ENCODE assay signal across 9 mouse cellular contexts in the genomic region with DNA sequence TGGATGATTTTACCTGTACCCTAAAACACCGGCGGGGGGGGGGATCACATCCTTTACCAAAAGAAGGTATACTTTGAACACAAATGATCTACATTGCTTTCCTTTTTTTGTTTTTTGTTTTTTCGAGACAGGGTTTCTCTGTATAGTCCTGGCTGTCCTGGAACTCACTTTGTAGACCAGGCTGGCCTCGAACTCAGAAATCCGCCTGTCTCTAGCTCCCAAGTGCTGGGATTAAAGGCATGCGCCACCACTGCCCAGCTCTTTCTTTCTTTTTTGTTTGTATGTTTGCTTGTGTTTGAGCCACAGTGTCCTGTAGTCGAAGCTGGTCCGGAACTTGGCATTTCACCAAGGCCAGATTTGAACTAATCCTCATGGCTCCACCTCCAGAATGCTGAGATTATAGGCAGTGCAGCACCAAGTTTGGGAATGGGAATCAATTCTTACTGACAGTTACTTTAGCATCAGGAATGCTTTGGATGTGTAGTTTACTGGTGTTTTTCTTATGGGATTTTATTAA. TPM values are rescaled to one million over a fixed set of nuclear protein-coding genes. Genes with fewer than 3 reads are reported as not detected.
DNase-seq lines count a peak whose midpoint lies in the region; ATAC-seq and TF ChIP-seq lines count a peak whose summit lies in the region.
"Had no signal": no experiment of that assay in that cellular context is flagged by ENCODE, and none has a peak within 500 bp of the region (broad histone marks: within the 10 kb centered on the region; RNA-seq: fewer than 3 reads in every experiment).

No protein-coding gene starts in this region.

- WGBS in hindbrain, embryonic 13.5 days, result 41% methylated on average over 8 of the region's 8 CpGs
- 57% methylated on average over 8 of the region's 8 CpGs for WGBS in limb, embryonic 14.5 days

- no peak overlapping the region for H3ac ChIP-seq in myocyte (ENCODE audit: control insufficient read depth, insufficient read length)

- no peak for TF ChIP-seq EP300 in ES-Bruce4 (IDR thresholded peaks at IDR 0.05; ENCODE audit: insufficient read depth, low read depth, low read length)

- H3K36me3 ChIP-seq in ES-Bruce4 (ENCODE audit: control insufficient read depth, insufficient read depth, low read length, poor library complexity, severe bottlenecking) (no peaks in the 10 kb centered on the region), myocyte (ENCODE audit: control insufficient read depth, insufficient read depth) (no peaks in the 10 kb centered on the region)
- no peaks in the 10 kb centered on the region for H3K36me3 ChIP-seq in hindbrain, embryonic 13.5 days
- no peaks in the 10 kb centered on the region for H3K36me3 ChIP-seq in limb, embryonic 14.5 days (ENCODE audit: control insufficient read depth, insufficient read depth, low read length)

- H3K4me2 ChIP-seq in hindbrain, embryonic 13.5 days, result peak overlapping the region; percentile 42
- peak overlapping the region; percentile 44 for H3K4me2 ChIP-seq in limb, embryonic 14.5 days (replicated peaks; ENCODE audit: low read depth, low read length, severe bottlenecking)
- H3K4me2 ChIP-seq in myocyte (ENCODE audit: low read depth), result peak overlapping the region; percentile 67

- H3K9ac ChIP-seq in ES-Bruce4 (ENCODE audit: low read depth, poor library complexity, severe bottlenecking), result peak overlapping the region; percentile 58
- peak overlapping the region; percentile 63 for H3K9ac ChIP-seq in hindbrain, embryonic 13.5 days
- H3K9ac ChIP-seq in limb, embryonic 14.5 days (ENCODE audit: low read depth, low read length, severe bottlenecking), result peak overlapping the region; percentile 48

- no peaks in the 10 kb centered on the region for H3K27me3 ChIP-seq in ES-Bruce4 (ENCODE audit: control insufficient read depth, insufficient read depth, low read length, poor library complexity, severe bottlenecking)
- H3K27me3 ChIP-seq in hindbrain, embryonic 13.5 days, result no peaks in the 10 kb centered on the region
- H3K27me3 ChIP-seq in limb, embryonic 14.5 days (ENCODE audit: control insufficient read depth, insufficient read depth, low read length), result no peaks in the 10 kb centered on the region
- H3K27me3 ChIP-seq in myocyte (ENCODE audit: control insufficient read depth, insufficient read depth, insufficient read length), result no peaks in the 10 kb centered on the region
- H3K27me3 ChIP-seq: Patski had no signal

- peaks cover 10% of the 10 kb centered on the region for H3K79me2 ChIP-seq in myocyte (ENCODE audit: control insufficient read depth, insufficient read depth)

- H3K27ac ChIP-seq in ES-Bruce4 (ENCODE audit: insufficient read depth, low read length), result peak overlapping the region; percentile 74
- H3K27ac ChIP-seq in cortical plate, adult 2 months (ENCODE audit: insufficient read depth, low read length), result no peak overlapping the region
- no peak overlapping the region for H3K27ac ChIP-seq in hindbrain, embryonic 13.5 days
- peak overlapping the region; percentile 52 for H3K27ac ChIP-seq in limb, embryonic 14.5 days (replicated peaks; ENCODE audit: low read depth, low read length)

- DNase-seq in gastrocnemius, postnatal 10 days, result peak; percentile 23
- DNase-seq in gastrocnemius, postnatal 25 days, result no peak
- DNase-seq in limb, embryonic 14.5 days (ENCODE audit: low spot score), result no peak
- no peak for DNase-seq in urinary bladder, postnatal 10 days (ENCODE audit: low spot score)

- H3K4me3 ChIP-seq in ES-Bruce4 (ENCODE audit: low read depth, low read length), result peak overlapping the region; percentile 83
- H3K4me3 ChIP-seq in cortical plate, adult 2 months (ENCODE audit: insufficient read depth, low read length), result peak overlapping the region; percentile 25
- peak overlapping the region; percentile 41 for H3K4me3 ChIP-seq in hindbrain, embryonic 13.5 days
- H3K4me3 ChIP-seq in limb, embryonic 14.5 days (replicated peaks; ENCODE audit: low read length), result peak overlapping the region; percentile 37
- peak overlapping the region; percentile 38 for H3K4me3 ChIP-seq in myocyte

- no peak for TF ChIP-seq CTCF in ES-Bruce4 (IDR thresholded peaks at IDR 0.05; ENCODE audit: low read depth, low read length)
- no peak for TF ChIP-seq CTCF in cortical plate, adult 2 months (IDR thresholded peaks at IDR 0.05; ENCODE audit: extremely low read depth, insufficient read depth, low read length)

- no peaks in the 10 kb centered on the region for H3K4me1 ChIP-seq in ES-Bruce4 (ENCODE audit: control insufficient read depth, insufficient read depth, low read length)
- H3K4me1 ChIP-seq in cortical plate, adult 2 months (ENCODE audit: control insufficient read depth, insufficient read depth, low read length), result no peaks in the 10 kb centered on the region; the same call in 1 of the 2 replicates
- H3K4me1 ChIP-seq in hindbrain, embryonic 13.5 days (replicated peaks), result peaks cover 7% of the 10 kb centered on the region
- H3K4me1 ChIP-seq in limb, embryonic 14.5 days (ENCODE audit: control insufficient read depth, insufficient read depth, low read length), result no peaks in the 10 kb centered on the region

- peak; percentile 8; the same call in 1 of the 2 replicates for ATAC-seq in hindbrain, embryonic 13.5 days (ENCODE audit: low FRiP score)
- ATAC-seq in limb, embryonic 14.5 days (ENCODE audit: low FRiP score, low read depth), result no peak

- TF ChIP-seq POLR2A in ES-Bruce4 (IDR thresholded peaks at IDR 0.05; ENCODE audit: insufficient read depth, low read length) (no peak), myocyte (IDR thresholded peaks at IDR 0.05; ENCODE audit: insufficient read length, low read depth) (no peak)
- no peak for TF ChIP-seq POLR2A in cortical plate, adult 2 months (IDR thresholded peaks at IDR 0.05; ENCODE audit: extremely low read depth, insufficient read depth, low read length)
- no peak for TF ChIP-seq POLR2A in limb, embryonic 14.5 days (IDR thresholded peaks at IDR 0.05; ENCODE audit: borderline replicate concordance, extremely low read depth, insufficient read depth, insufficient read length)

- H3K9me3 ChIP-seq in ES-Bruce4 (replicated peaks; ENCODE audit: control insufficient read depth, insufficient read depth, low read length, poor library complexity, severe bottlenecking), result no peaks in the 10 kb centered on the region
- no peaks in the 10 kb centered on the region for H3K9me3 ChIP-seq in hindbrain, embryonic 13.5 days
- no peaks in the 10 kb centered on the region for H3K9me3 ChIP-seq in limb, embryonic 14.5 days (ENCODE audit: control insufficient read depth, low read length)

TF ChIP-seq in myocyte, 11 proteins besides CTCF, POLR2A, EP300 and RAD21:
- no peak for TF ChIP-seq MYOD1 (IDR thresholded peaks at IDR 0.05; ENCODE audit: control insufficient read depth in 1 of 3, insufficient read length in 2 of 3, low read depth in 2 of 3)
- TF ChIP-seq POLR2AphosphoS2 (IDR thresholded peaks at IDR 0.05; ENCODE audit: insufficient read length, low read depth), result no peak
- no peak for TF ChIP-seq SRF (IDR thresholded peaks at IDR 0.05; ENCODE audit: control insufficient read depth, insufficient read length, low read depth)
- TF ChIP-seq MYOG (IDR thresholded peaks at IDR 0.05; ENCODE audit: control insufficient read depth in 1 of 3, insufficient read depth in 1 of 3, insufficient read length in 2 of 3, low read depth in 2 of 3), result no peak
- no peak for TF ChIP-seq USF1 (IDR thresholded peaks at IDR 0.05; ENCODE audit: low read depth)
- no peak for TF ChIP-seq REST (IDR thresholded peaks at IDR 0.05; ENCODE audit: insufficient read depth, insufficient read length)
- no peak for TF ChIP-seq E2F4 (IDR thresholded peaks at IDR 0.05; ENCODE audit: insufficient read depth)
- no peak for TF ChIP-seq TCF12 (IDR thresholded peaks at IDR 0.05; ENCODE audit: insufficient read depth, poor library complexity, severe bottlenecking)
- no peak for TF ChIP-seq TCF3 (IDR thresholded peaks at IDR 0.05; ENCODE audit: insufficient read length, low read depth)
- no peak for TF ChIP-seq CEBPB (IDR thresholded peaks at IDR 0.05; ENCODE audit: insufficient read depth, poor library complexity, severe bottlenecking)
- TF ChIP-seq MAX (IDR thresholded peaks at IDR 0.05; ENCODE audit: low read depth), result no peak

RNA-seq across cellular contexts. Expression of a gene that starts 0.5 kb away (rescaled TPM):
- total RNA-seq in gastrocnemius, postnatal 10 days (2021), result 1 to 10 TPM; 6.0 to 6.1 TPM
- total RNA-seq in gastrocnemius, postnatal 25 days (2021), result 1 to 10 TPM; 4.6 to 6.3 TPM
- polyA plus RNA-seq in ES-Bruce4 (2011; ENCODE audit: insufficient read depth, insufficient read length, low read depth, missing spikeins), result 35.7 and 45.4 TPM in 2 replicates
- 38.7 and 39.4 TPM in 2 replicates for polyA plus RNA-seq in cortical plate, adult 2 months (2012; rRNA removed)
- polyA plus RNA-seq in hindbrain, embryonic 13.5 days (2015; fragmentation: Nextera tagmentation; extraction: Ambion mirVana), result 69.8 and 73.6 TPM in 2 replicates
- 29.3 and 36.2 TPM in 2 replicates for polyA plus RNA-seq in limb, embryonic 14.5 days (2012; rRNA removed)
- polyA plus RNA-seq in limb, embryonic 14.5 days (2014; fragmentation: Nextera tagmentation; extraction: Ambion mirVana), result 35.4 and 47.6 TPM in 2 replicates
- polyA plus RNA-seq in myocyte (2012; fragmentation: generic; extraction: Trizol), result 5.9 TPM

Comparison
In these comparisons a context has a peak if more than half of its experiments do, and no peak if none do; other contexts are left out.
1. H3K27ac ChIP-seq: peak in ES-Bruce4 (single experiment) and limb, embryonic 14.5 days (single experiment); none in cortical plate, adult 2 months (single experiment) and hindbrain, embryonic 13.5 days (single experiment).
2. H3K4me3 ChIP-seq: peak in every context shown above with its lines; median percentile 83 in ES-Bruce4; 41 in hindbrain, embryonic 13.5 days; 38 in myocyte; 37 in limb, embryonic 14.5 days; 25 in cortical plate, adult 2 months.
3. Peak in every context shown above with its lines, with median percentiles within 50 percentile points of each other: H3K9ac ChIP-seq and H3K4me2 ChIP-seq.